Mouse (Mus musculus) left cerebral cortex, adult 6 months (tissue): Measurements from ENCODE around the gene Olfr547. TPM values are rescaled to one million over a fixed set of nuclear protein-coding genes. Genes with fewer than 3 reads are reported as not detected.

Source experiments
- long read RNA-seq, 2 experiments: library from polyadenylated mRNA; unstranded; transcript quantifications; one replicate each; pipeline ENCODE4 v2.0.0; 2019 to 2020
- polyA plus RNA-seq: library from polyadenylated mRNA; unstranded; fragments of <200 nt; fragmentation: Nextera tagmentation; gene quantifications from 2 replicates; pipeline ENCODE4 v1.2.3, GENCODE M21; 2021

The Olfr547 gene
- polyA plus RNA-seq: not detected in 2 replicates
- long read RNA-seq, experiment 1: 0 reads
- long read RNA-seq, experiment 2: 0 reads

GRCm38 (mm10) chr7:102534449-102534848 is at the start of gene Olfr547:
TSS of gene Olfr547 (plus strand) at chr7:102534749.

GRCm38 (mm10) chr7:102488161-102488560 is 46.4 kb upstream of the Olfr547 start, which contains the start of gene Olfr544:
TSS of gene Olfr544 (minus strand) at chr7:102488313.

GRCm38 (mm10) chr7:102499473-102499872 is 35.1 kb upstream of the Olfr547 start, which contains the start of gene Olfr545:
TSS of gene Olfr545 (minus strand) at chr7:102499573.

GRCm38 (mm10) chr7:102540596-102540995 is 6.0 kb downstream of the Olfr547 start, which contains the start of gene Olfr548-ps1:
TSS of gene Olfr548-ps1 (plus strand) at chr7:102540896.

GRCm38 (mm10) chr7:102549570-102549969 is 15.0 kb downstream of the Olfr547 start, which contains the start of gene Olfr549:
TSS of gene Olfr549 (plus strand) at chr7:102549870.

GRCm38 (mm10) chr7:102564999-102565997 is 30.7 kb downstream of the Olfr547 start, which contains the start of gene Trim21:
TSS of gene Trim21 (minus strand) at chr7:102565486.

GRCm38 (mm10) chr7:102571142-102571541 is 36.6 kb downstream of the Olfr547 start, which contains the start of gene Olfr550:
TSS of gene Olfr550 (plus strand) at chr7:102571442.

Other genes with a start within 250 kb of the Olfr547 start
- 7.2 and 7.6 TPM in 2 replicates for gene Rrm1, start 93.1 kb upstream of the Olfr547 start, polyA plus RNA-seq
- gene Olfr543, start 53.1 kb upstream of the Olfr547 start, polyA plus RNA-seq: not detected in 2 replicates
- gene Olfr544, start 46.4 kb upstream of the Olfr547 start, polyA plus RNA-seq: not detected in 2 replicates
- gene Olfr545, start 35.2 kb upstream of the Olfr547 start, polyA plus RNA-seq: not detected in 2 replicates
- not detected in 2 replicates for gene Olfr548-ps1, start 6.1 kb downstream of the Olfr547 start, polyA plus RNA-seq
- not detected in 2 replicates for gene Olfr549, start 15.1 kb downstream of the Olfr547 start, polyA plus RNA-seq
- gene Trim21, start 30.7 kb downstream of the Olfr547 start, polyA plus RNA-seq: 0.11 and 0.68 TPM in 2 replicates
- gene Olfr550, start 36.7 kb downstream of the Olfr547 start, polyA plus RNA-seq: 0.20 TPM in 1 of 2 replicates, not detected in the other
- gene Olfr551, start 57.1 kb downstream of the Olfr547 start, polyA plus RNA-seq: 0.01 TPM in 1 of 2 replicates, not detected in the other
- not detected in 2 replicates for gene Olfr552, start 63.0 kb downstream of the Olfr547 start, polyA plus RNA-seq
- gene Olfr553, start 83.5 kb downstream of the Olfr547 start, polyA plus RNA-seq: not detected in 2 replicates
- not detected in 2 replicates for gene Olfr554, start 103.7 kb downstream of the Olfr547 start, polyA plus RNA-seq
- gene Olfr555, start 124.1 kb downstream of the Olfr547 start, polyA plus RNA-seq: not detected in 2 replicates
- gene Olfr556, start 130.2 kb downstream of the Olfr547 start, polyA plus RNA-seq: not detected in 2 replicates
- 3.1 TPM in 2 replicates for gene Trim68, start 152.6 kb downstream of the Olfr547 start, polyA plus RNA-seq
- not detected in 2 replicates for gene Olfr557, start 161.2 kb downstream of the Olfr547 start, polyA plus RNA-seq
- gene Olfr558, start 167.5 kb downstream of the Olfr547 start, polyA plus RNA-seq: not detected in 2 replicates
- gene Olfr33, start 184.3 kb downstream of the Olfr547 start, polyA plus RNA-seq: not detected in 2 replicates
- gene Olfr559, start 192.7 kb downstream of the Olfr547 start, polyA plus RNA-seq: not detected in 2 replicates
- gene Olfr560, start 224.6 kb downstream of the Olfr547 start, polyA plus RNA-seq: not detected in 2 replicates
- gene Olfr78, start 224.7 kb downstream of the Olfr547 start, polyA plus RNA-seq: 0.33 and 0.41 TPM in 2 replicates
- gene Olfr561, start 236.5 kb downstream of the Olfr547 start, polyA plus RNA-seq: not detected in 2 replicates